Comparison of ENCODE assay signal across 24 mouse cellular contexts in genomic region chr1:90669237-90669636, GRCm38 (mm10).
DNase-seq lines count a peak whose midpoint lies in the region; ATAC-seq and TF ChIP-seq lines count a peak whose summit lies in the region.
"Had no signal": no experiment of that assay in that cellular context is flagged by ENCODE, and none has a peak within 500 bp of the region (broad histone marks: within the 10 kb centered on the region; RNA-seq: fewer than 3 reads in every experiment).

No protein-coding gene starts in this region.

- no peaks in the 10 kb centered on the region for H3K79me2 ChIP-seq in C2C12 (ENCODE audit: control insufficient read depth, insufficient read depth)

- H3K79me3 ChIP-seq in C2C12 (ENCODE audit: low read depth): no peaks in the 10 kb centered on the region

- peak overlapping the region; percentile 57 for H3K27ac ChIP-seq in embryonic fibroblast, embryonic 13.5 days (ENCODE audit: insufficient read depth, low read length)
- no peak overlapping the region for H3K27ac ChIP-seq in midbrain, embryonic 11.5 days (ENCODE audit: low read depth, low read length)
- H3K27ac ChIP-seq: embryonic facial prominence, embryonic 10.5 days; embryonic facial prominence, embryonic 12.5 days; forebrain, embryonic 10.5 days; forebrain, embryonic 12.5 days had no signal

- no peaks in the 10 kb centered on the region for H3K27me3 ChIP-seq in C2C12 (ENCODE audit: control insufficient read depth, insufficient read depth, insufficient read length)
- H3K27me3 ChIP-seq in midbrain, embryonic 11.5 days (ENCODE audit: control insufficient read depth, insufficient read depth, low read length): no peaks in the 10 kb centered on the region
- H3K27me3 ChIP-seq: embryonic facial prominence, embryonic 12.5 days; forebrain, embryonic 12.5 days had no signal

- no peak overlapping the region for H3K4me2 ChIP-seq in midbrain, embryonic 11.5 days
- H3K4me2 ChIP-seq: embryonic facial prominence, embryonic 12.5 days; forebrain, embryonic 12.5 days had no signal

- TF ChIP-seq CTCF in C2C12 (IDR thresholded peaks at IDR 0.05; ENCODE audit: control insufficient read depth, insufficient read depth, insufficient read length): no peak
- TF ChIP-seq CTCF in embryonic fibroblast, embryonic 13.5 days (IDR thresholded peaks at IDR 0.05; ENCODE audit: borderline replicate concordance, insufficient read depth, low read length): no peak

- H3K4me3 ChIP-seq in C2C12 (ENCODE audit: insufficient read depth, poor library complexity, severe bottlenecking): no peak overlapping the region
- no peak overlapping the region for H3K4me3 ChIP-seq in embryonic fibroblast, embryonic 13.5 days (ENCODE audit: insufficient read depth, low read length)
- no peak overlapping the region for H3K4me3 ChIP-seq in midbrain, embryonic 11.5 days (ENCODE audit: low read depth, low read length)
- H3K4me3 ChIP-seq: embryonic facial prominence, embryonic 10.5 days; embryonic facial prominence, embryonic 12.5 days; erythroblast, embryonic 14.5 days; forebrain, embryonic 10.5 days; forebrain, embryonic 12.5 days had no signal

- peaks cover 7% of the 10 kb centered on the region; the same call in 1 of the 2 replicates for H3K4me1 ChIP-seq in embryonic fibroblast, embryonic 13.5 days (ENCODE audit: control insufficient read depth, insufficient read depth, low read length)
- H3K4me1 ChIP-seq in midbrain, embryonic 11.5 days (ENCODE audit: control insufficient read depth, insufficient read depth, low read length): no peaks in the 10 kb centered on the region
- H3K4me1 ChIP-seq: embryonic facial prominence, embryonic 10.5 days; embryonic facial prominence, embryonic 12.5 days; forebrain, embryonic 10.5 days; forebrain, embryonic 12.5 days had no signal

- no peak for TF ChIP-seq POLR2A in embryonic fibroblast, embryonic 13.5 days (IDR thresholded peaks at IDR 0.05; ENCODE audit: low read depth, low read length)

- no peaks in the 10 kb centered on the region for H3K36me3 ChIP-seq in C2C12 (ENCODE audit: control insufficient read depth, insufficient read depth)
- no peaks in the 10 kb centered on the region for H3K36me3 ChIP-seq in midbrain, embryonic 11.5 days (ENCODE audit: control insufficient read depth, insufficient read depth, low read length)
- H3K36me3 ChIP-seq: embryonic facial prominence, embryonic 10.5 days; embryonic facial prominence, embryonic 12.5 days; forebrain, embryonic 10.5 days; forebrain, embryonic 12.5 days had no signal

- peak; percentile 78 for DNase-seq in 3134 (ENCODE audit: extremely low read depth, insufficient read length, low spot score)
- DNase-seq in urinary bladder, postnatal 14 days (ENCODE audit: low spot score): no peak
- no peak for DNase-seq in midbrain, embryonic 11.5 days (ENCODE audit: low spot score, missing footprints)
- no peak for DNase-seq in neural tube, embryonic 10.5 days (ENCODE audit: extremely low spot score, low spot score)
- DNase-seq: adrenal gland, adult 8-10 months; adrenal gland, postnatal 14 days; adrenal gland, postnatal 36 days; B cell, adult 2 months; cerebellum, adult 11-12 months; cerebellum, adult 2 months; cerebellum, adult 9-10 months; cerebellum, postnatal 10 days; cerebellum, postnatal 25 days had no signal

- H3ac ChIP-seq in C2C12 (ENCODE audit: control insufficient read depth, insufficient read length, low read depth): no peak overlapping the region

- H3K9me3 ChIP-seq in midbrain, embryonic 11.5 days (ENCODE audit: control insufficient read depth, low read length): no peaks in the 10 kb centered on the region
- H3K9me3 ChIP-seq: embryonic facial prominence, embryonic 10.5 days; embryonic facial prominence, embryonic 12.5 days; forebrain, embryonic 10.5 days; forebrain, embryonic 12.5 days had no signal

- ATAC-seq in midbrain, embryonic 11.5 days (ENCODE audit: low FRiP score): no peak
- ATAC-seq: activated CD4-positive, CD25-positive, alpha-beta regulatory T cell, adult 4 months; forebrain, embryonic 14.5 days; forebrain, embryonic 16.5 days; Patski had no signal

- no peak overlapping the region for H3K9ac ChIP-seq in midbrain, embryonic 11.5 days (ENCODE audit: low read length)
- H3K9ac ChIP-seq: embryonic facial prominence, embryonic 12.5 days; forebrain, embryonic 12.5 days had no signal

- 96% methylated on average over 1 of the region's 1 CpGs for WGBS in midbrain, embryonic 11.5 days

TF ChIP-seq in C2C12, 6 proteins besides CTCF, POLR2A, EP300 and RAD21:
- peak; percentile 62 for TF ChIP-seq MYOD1 (IDR thresholded peaks at IDR 0.05; ENCODE audit: control insufficient read depth, insufficient read length, low read depth)
- no peak for TF ChIP-seq MYOG (IDR thresholded peaks at IDR 0.05; ENCODE audit: control insufficient read depth, extremely low read depth, insufficient read length)
- no peak for TF ChIP-seq CEBPB (IDR thresholded peaks at IDR 0.05; ENCODE audit: low read depth)
- no peak for TF ChIP-seq USF1 (IDR thresholded peaks at IDR 0.05; ENCODE audit: low read depth)
- TF ChIP-seq MAX (IDR thresholded peaks at IDR 0.05): peak; percentile 57
- peak; percentile 93 for TF ChIP-seq FOSL1 (IDR thresholded peaks at IDR 0.05; ENCODE audit: insufficient read depth, low read length, poor library complexity, severe bottlenecking)
